Mouse (Mus musculus): ENCODE data around the gene Lsamp.

Lsamp gene

GRCm38 (mm10) chr16:40692292-40692691 is 708.1 kb downstream of the Lsamp start:
- DNase-seq = no peak

GRCm38 (mm10) chr16:40697253-40697652 is 713.1 kb downstream of the Lsamp start:
- no peak for DNase-seq

DNA sequence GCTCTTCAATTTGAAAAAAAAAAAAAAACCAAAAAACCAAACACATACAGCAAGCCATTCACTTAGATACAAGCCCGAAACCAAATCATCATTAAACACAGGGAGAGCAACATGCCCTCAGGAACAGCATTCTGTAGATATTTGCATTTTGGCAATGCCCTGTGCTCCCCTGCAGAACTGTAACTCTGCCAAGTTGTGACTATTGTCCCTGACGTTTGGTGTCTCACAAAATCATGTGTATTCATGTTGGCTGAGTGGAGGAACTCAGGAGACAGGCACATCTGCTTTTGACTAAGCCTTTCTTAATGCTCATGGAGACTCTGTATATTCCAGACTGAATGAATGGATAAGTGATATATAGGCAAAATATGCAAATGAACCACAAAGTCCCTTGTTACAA is 724.4 kb downstream of the Lsamp start:
- DNase-seq = no peak

DNA sequence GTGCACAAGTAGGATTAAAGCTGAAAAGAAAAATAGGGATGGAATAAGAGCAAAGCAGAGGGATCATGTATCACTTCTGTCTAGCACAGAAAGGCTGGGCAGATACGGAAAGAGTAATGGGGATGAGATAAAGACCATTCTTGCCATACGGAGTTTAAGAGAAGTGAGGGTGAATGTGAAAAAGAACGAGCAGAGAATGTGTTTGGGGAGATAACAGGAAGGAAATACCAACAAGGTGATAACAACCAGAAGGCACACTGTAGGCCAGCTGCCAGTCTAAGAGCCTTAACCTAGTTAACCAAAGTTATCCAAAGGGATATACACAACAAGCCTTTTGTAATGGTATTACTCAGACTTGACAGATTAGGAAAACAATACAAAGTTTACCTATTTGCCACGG is 725.4 kb downstream of the Lsamp start:
- DNase-seq = no peak

- no peak for DNase-seq
Measured at GRCm38 (mm10) chr16:40710068-40710467, 725.9 kb downstream of the Lsamp start.

- no peak for DNase-seq
Measured at GRCm38 (mm10) chr16:40710491-40710890, 726.3 kb downstream of the Lsamp start.

- DNase-seq = no peak
Measured at GRCm38 (mm10) chr16:40713725-40714124, 729.6 kb downstream of the Lsamp start.

DNA sequence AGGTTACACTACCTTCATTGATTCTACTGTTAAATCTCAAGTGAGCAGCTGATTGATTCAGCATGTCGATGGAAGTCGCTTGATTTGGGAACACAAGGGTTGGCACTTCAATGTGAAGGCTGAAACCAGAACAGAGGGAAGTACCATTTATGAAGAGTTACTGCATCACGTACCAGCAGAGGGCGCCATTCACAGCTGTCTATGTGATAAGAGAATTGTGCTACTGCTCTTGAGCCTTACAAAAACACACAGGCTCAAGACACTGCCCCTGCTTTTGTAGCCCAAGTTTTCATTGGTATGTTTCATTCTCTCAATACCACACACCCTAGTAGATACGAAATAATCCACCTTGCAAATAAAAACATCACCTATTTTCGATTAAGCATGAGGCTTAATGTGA is 754.9 kb downstream of the Lsamp start:
- DNase-seq = no peak

- DNase-seq = no peak
Measured at GRCm38 (mm10) chr16:40739771-40740170, 755.6 kb downstream of the Lsamp start.

- no peak for DNase-seq
Measured at GRCm38 (mm10) chr16:40740273-40740672, 756.1 kb downstream of the Lsamp start.

- DNase-seq = no peak
Measured at GRCm38 (mm10) chr16:40827191-40827590, 843.0 kb downstream of the Lsamp start.

GRCm38 (mm10) chr16:40831536-40831935 is 847.4 kb downstream of the Lsamp start:
- no peak for DNase-seq

GRCm38 (mm10) chr16:40841765-40842164 is 857.6 kb downstream of the Lsamp start:
- no peak for DNase-seq

GRCm38 (mm10) chr16:40866733-40867132 is 882.6 kb downstream of the Lsamp start:
- DNase-seq = no peak

- no peak for DNase-seq
Measured at GRCm38 (mm10) chr16:40878301-40878700, 894.1 kb downstream of the Lsamp start.

GRCm38 (mm10) chr16:40881942-40882341 is 897.8 kb downstream of the Lsamp start:
- DNase-seq = no peak

DNA sequence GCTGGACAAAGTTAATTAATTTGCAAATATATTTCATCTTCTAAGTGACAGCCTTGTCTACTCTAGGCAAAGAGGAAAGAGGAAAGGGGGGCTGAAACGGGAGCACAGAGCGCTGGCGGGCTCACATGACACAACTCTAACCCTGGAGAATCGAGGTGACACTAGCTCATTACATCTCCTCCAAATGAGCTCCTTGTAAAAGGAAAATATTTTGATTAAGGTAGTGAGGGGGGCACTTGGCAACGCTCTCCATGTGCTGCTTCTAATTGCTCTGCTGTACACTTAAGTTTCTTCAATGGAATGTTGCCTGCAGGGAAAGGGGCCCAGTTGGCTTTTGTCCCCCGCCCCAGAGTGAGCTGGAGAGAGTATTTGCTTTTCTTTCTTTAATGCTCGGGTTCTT is 907.2 kb downstream of the Lsamp start:
- DNase-seq = no peak

DNA sequence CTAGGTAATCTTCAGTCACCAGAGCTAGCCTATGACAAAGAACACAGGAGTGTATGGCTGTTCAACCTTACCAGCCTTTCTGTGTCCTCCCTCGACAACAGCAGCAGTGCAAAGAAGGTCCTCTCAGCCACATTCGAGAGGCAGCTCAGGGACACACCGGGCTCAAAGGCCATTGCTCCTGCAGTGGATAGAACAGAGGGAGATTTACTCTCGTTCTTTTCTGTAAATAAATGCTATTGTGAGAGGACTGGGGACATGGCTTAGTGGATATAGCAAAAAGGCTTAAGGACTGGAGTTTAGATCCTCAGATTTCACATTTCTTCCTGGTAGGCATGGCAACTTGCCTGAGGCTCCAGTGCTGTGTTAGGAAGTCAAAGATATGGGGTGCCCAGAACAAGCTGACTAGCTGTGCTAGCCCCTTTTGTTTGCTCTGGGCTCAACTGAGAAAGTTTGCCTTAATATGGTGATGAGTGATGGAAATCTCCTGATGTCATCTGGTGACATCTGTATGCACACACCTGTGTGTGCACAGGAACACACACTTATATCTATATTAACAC is 913.7 kb downstream of the Lsamp start:
- no peak for DNase-seq

DNA sequence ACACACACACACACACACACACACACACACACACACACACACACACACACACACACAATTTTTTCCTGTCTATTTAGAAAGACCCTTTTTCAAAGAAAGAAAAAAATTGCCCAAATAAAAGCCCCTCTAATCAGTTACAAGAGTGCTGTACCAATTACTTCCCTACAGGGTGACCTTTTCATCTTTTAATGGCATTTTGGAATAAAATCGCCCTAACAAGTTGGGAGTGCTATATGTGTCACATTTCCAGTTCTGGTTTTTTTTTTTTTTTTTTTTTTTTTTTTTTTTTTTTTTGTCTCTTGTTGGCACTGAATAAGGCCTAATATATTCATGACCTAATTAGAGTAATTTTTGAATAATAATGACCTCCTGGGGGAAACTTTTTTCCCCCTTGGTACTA is 923.7 kb downstream of the Lsamp start:
- no peak for DNase-seq

- DNase-seq = no peak
Measured at GRCm38 (mm10) chr16:40914141-40914540, 930.0 kb downstream of the Lsamp start.

DNA sequence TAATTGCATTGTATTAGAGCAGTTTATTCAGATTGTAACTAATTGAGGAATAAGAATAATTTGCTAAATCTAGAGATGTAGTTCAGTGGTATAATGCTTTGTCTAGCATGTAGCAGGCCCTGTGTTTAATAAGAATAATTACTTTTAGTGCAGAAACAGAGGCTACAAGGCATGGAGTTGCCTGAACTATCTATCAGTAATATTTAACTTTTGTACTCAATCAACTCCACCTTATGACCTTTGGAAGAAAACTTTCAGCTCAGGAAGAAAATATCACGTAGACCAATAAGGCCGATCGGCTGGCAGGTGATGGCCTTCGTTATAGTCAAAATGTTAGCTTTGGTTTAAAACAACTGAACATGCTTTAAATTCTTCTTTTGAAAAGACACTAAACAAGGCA is 946.4 kb downstream of the Lsamp start:
- no peak for DNase-seq

DNA sequence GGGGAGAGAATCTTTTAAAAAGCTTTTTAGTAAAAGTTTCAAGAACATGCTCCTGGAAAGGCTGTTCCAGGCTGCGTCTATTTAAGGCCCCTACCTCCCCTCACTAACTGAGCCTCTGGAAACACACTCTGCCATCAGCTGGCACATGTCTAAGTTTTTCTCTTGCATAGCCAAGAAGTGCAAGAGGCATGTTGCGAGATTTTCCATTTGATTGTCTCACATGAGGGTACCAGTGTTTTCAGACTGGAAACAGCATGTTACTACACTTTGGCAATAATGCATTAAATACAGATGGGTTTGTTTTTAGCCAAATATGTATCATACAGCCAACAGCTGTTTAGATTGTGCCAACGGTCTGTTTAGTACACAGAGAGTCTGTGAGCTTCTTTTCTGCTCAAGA is 958.1 kb downstream of the Lsamp start:
- no peak for DNase-seq

DNA sequence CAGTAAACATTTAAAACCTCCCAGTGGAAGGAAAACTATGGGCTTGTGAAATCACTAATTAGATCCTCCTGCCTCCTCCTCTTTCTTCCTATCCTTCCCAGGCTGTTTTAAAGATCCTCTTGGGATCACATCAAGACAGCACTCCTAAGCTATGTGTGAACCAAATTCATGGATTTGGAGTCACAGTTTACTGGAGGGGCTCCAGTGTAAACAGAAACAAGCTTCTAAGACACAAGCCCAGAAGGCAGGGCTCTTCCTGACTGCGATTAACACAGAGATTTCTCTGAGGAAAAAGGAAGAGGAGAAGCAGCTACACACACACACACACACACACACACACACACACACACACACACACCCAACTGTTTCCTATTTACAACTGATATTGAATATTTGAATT is 961.7 kb downstream of the Lsamp start:
- no peak for DNase-seq

DNA sequence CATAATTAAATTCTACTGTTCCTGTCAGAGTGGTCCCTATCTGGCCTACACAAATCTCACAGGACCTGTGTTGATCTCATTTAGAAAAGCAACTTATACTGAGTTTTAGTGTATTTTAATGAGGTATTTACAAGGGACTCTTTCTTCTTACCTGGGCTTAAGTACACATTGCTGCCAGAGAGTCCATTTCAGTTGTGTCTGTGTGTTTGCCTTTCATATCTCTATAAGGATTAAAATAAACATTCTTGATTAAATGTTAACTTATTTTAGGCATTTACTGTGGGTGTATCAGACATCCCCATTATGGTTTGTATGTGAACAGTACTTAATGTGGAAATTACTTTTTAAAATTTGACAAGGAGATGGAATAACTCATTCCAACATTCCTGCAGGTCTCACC is 963.9 kb downstream of the Lsamp start:
- no peak for DNase-seq

- no peak for DNase-seq
Measured at GRCm38 (mm10) chr16:40959211-40959610, 975.0 kb downstream of the Lsamp start.

DNA sequence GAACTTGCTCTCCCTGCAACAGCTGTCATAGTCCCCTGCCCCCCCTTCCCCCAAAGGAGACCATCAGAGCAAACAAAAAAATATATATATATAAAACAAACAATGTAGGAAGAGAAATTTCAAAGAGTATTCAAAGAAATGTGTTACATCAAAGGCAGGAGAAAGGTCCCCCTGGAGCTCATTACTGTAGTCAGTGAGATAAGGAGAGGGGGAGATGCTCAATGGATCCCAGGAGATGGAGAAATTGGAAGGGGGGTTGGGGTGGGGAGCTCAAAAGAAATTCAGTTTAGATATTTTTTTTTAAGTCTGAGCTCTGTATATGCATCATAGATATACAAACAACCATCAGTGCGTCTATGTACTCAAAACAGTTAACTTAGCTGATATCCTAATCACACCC is 976.4 kb downstream of the Lsamp start:
- no peak for DNase-seq
